1 mouse cellular context compared by ENCODE assay signal in the genomic region with DNA sequence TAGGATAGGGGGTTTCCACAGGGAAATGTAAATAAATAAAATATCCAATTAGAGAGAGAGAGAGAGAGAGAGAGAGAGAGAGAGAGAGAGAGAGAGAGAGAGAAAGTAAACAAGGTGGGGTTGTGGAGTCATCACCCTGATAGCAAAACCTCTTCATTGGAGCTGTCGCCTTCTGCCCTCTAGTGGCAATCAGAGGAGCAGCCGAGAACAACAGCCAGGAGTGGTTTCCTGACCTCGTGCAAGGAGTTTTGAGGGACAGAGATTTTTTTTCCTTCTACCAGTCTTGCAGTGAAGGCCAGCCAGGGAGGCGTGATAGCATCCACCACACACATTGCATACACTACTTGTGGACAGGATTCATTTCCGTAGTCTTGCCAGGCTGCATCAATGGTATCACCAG.
TF ChIP-seq lines count a peak whose summit lies in the region.

No protein-coding gene starts in this region.

TF ChIP-seq in C2C12, 6 proteins besides CTCF, POLR2A, EP300 and RAD21 (continued from another document):
- TF ChIP-seq MYOD1 (IDR thresholded peaks at IDR 0.05; ENCODE audit: control insufficient read depth, insufficient read length, low read depth) = no peak
